Mouse (Mus musculus): ENCODE data around the gene Fgf3.

Gene Fgf3

GRCm38 (mm10) chr7:144837891-144838488 lies at the start of gene Fgf3:
Fgf3 (plus strand) TSS chr7:144838083.
- DNase-seq: no peak

GRCm38 (mm10) chr7:144788631-144789030 lies 49.3 kb upstream of the Fgf3 start:
- no peak for DNase-seq

GRCm38 (mm10) chr7:144789601-144790556 lies 48.0 kb upstream of the Fgf3 start:
- no peak for DNase-seq

GRCm38 (mm10) chr7:144791426-144791825 lies 46.5 kb upstream of the Fgf3 start:
- no peak for DNase-seq

GRCm38 (mm10) chr7:144793296-144793695 lies 44.6 kb upstream of the Fgf3 start:
- DNase-seq: no peak

- DNase-seq: no peak
Observed at GRCm38 (mm10) chr7:144795976-144796474, 41.9 kb upstream of the Fgf3 start.

- DNase-seq: no peak
Observed at GRCm38 (mm10) chr7:144796986-144797735, 40.7 kb upstream of the Fgf3 start.

GRCm38 (mm10) chr7:144798471-144798870 lies 39.4 kb upstream of the Fgf3 start:
- peak; percentile 28 for DNase-seq

GRCm38 (mm10) chr7:144807036-144807435 lies 30.8 kb upstream of the Fgf3 start:
- DNase-seq: no peak

GRCm38 (mm10) chr7:144807976-144808577 lies 29.8 kb upstream of the Fgf3 start:
- DNase-seq: no peak

- no peak for DNase-seq
Observed at GRCm38 (mm10) chr7:144811521-144811920, 26.4 kb upstream of the Fgf3 start.

GRCm38 (mm10) chr7:144821901-144822300 lies 16.0 kb upstream of the Fgf3 start:
- no peak for DNase-seq

GRCm38 (mm10) chr7:144823988-144824387 lies 13.9 kb upstream of the Fgf3 start:
- no peak for DNase-seq

GRCm38 (mm10) chr7:144828369-144828768 lies 9.5 kb upstream of the Fgf3 start:
- DNase-seq: no peak

GRCm38 (mm10) chr7:144838522-144839503 lies 930 bp downstream of the Fgf3 start:
- peak; percentile 6 for DNase-seq

- no peak for DNase-seq
Observed at GRCm38 (mm10) chr7:144846158-144846557, 8.3 kb downstream of the Fgf3 start.

- DNase-seq: no peak
Observed at GRCm38 (mm10) chr7:144847067-144847466, 9.2 kb downstream of the Fgf3 start, which contains the start of gene Fgf4. Fgf4 (plus strand) TSS chr7:144847367.

- DNase-seq: no peak
Observed at GRCm38 (mm10) chr7:144851321-144851720, 13.4 kb downstream of the Fgf3 start.

- DNase-seq: no peak
Observed at GRCm38 (mm10) chr7:144854966-144855365, 17.1 kb downstream of the Fgf3 start.

GRCm38 (mm10) chr7:144857158-144857557 lies 19.3 kb downstream of the Fgf3 start:
- DNase-seq: no peak

GRCm38 (mm10) chr7:144857826-144858342 lies 20.0 kb downstream of the Fgf3 start:
- no peak for DNase-seq

All from right cerebral cortex, adult 18-20 months (tissue).